Mouse (Mus musculus): ENCODE data around the gene Vmn1r237. TPM values are rescaled to one million over a fixed set of nuclear protein-coding genes. Genes with fewer than 3 reads are reported as not detected.

The Vmn1r237 gene
- polyA plus RNA-seq (2015; fragmentation: Nextera tagmentation; extraction: Ambion mirVana): not detected in 2 replicates

GRCm38 (mm10) chr17:21311565-21311964 lies at the start of gene Vmn1r237:
Vmn1r237 (plus strand) TSS chr17:21311865.

GRCm38 (mm10) chr17:21282642-21283041 lies 29.0 kb upstream of the Vmn1r237 start, which contains the start of gene Vmn1r236:
Vmn1r236 (plus strand) TSS chr17:21282942.

Other genes with a start within 250 kb of the Vmn1r237 start
- not detected in 2 replicates for gene Vmn1r234, start 85.8 kb upstream of the Vmn1r237 start, polyA plus RNA-seq (2015; fragmentation: Nextera tagmentation; extraction: Ambion mirVana)
- not detected in 2 replicates for gene Vmn1r235, start 55.5 kb upstream of the Vmn1r237 start, polyA plus RNA-seq (2015; fragmentation: Nextera tagmentation; extraction: Ambion mirVana)
- not detected in 2 replicates for gene Vmn1r236, start 28.9 kb upstream of the Vmn1r237 start, polyA plus RNA-seq (2015; fragmentation: Nextera tagmentation; extraction: Ambion mirVana)
- 1.3 and 1.7 TPM in 2 replicates for gene Zfp677, start 71.9 kb downstream of the Vmn1r237 start, polyA plus RNA-seq (2015; fragmentation: Nextera tagmentation; extraction: Ambion mirVana)
- 3.1 TPM in 2 replicates for gene Zfp54, start 111.4 kb downstream of the Vmn1r237 start, polyA plus RNA-seq (2015; fragmentation: Nextera tagmentation; extraction: Ambion mirVana)
- gene Zfp51, start 138.5 kb downstream of the Vmn1r237 start, polyA plus RNA-seq (2015; fragmentation: Nextera tagmentation; extraction: Ambion mirVana): 6.7 and 7.2 TPM in 2 replicates
- gene Zfp53, start 177.1 kb downstream of the Vmn1r237 start, polyA plus RNA-seq (2015; fragmentation: Nextera tagmentation; extraction: Ambion mirVana): 4.5 and 4.9 TPM in 2 replicates
- 2.4 and 3.5 TPM in 2 replicates for gene Zfp52, start 223.7 kb downstream of the Vmn1r237 start, polyA plus RNA-seq (2015; fragmentation: Nextera tagmentation; extraction: Ambion mirVana)